Mouse (Mus musculus) embryonic fibroblast, embryonic 13.5 days (primary cell): Measurements from ENCODE around the gene Agap3. TPM values are rescaled to one million over a fixed set of nuclear protein-coding genes. Genes with fewer than 3 reads are reported as not detected.
A peak's percentile ranks its signal among the peaks of the same experiment; 100 is the strongest.

Experiments
- H3K27ac ChIP-seq: 2 replicates; pipeline ENCODE4 v1.5.1; 2012; ENCODE audit warnings: low read length, control low read depth, inconsistent platforms; ENCODE audit not compliant: insufficient read depth
- H3K4me1 ChIP-seq: 2 replicates; pipeline ENCODE4 v1.6.1; 2011; ENCODE audit warnings: low read length; ENCODE audit not compliant: control insufficient read depth, insufficient read depth
- H3K4me3 ChIP-seq: 2 replicates; pipeline ENCODE4 v1.5.1; 2011; ENCODE audit warnings: mild to moderate bottlenecking, control low read depth, low read length; ENCODE audit not compliant: insufficient read depth
- CTCF ChIP-seq: IDR thresholded peaks from 2 replicates; pipeline ENCODE4 v1.5.1; 2011; ENCODE audit warnings: mild to moderate bottlenecking, control low read depth, low read length, moderate library complexity, borderline replicate concordance; ENCODE audit not compliant: insufficient read depth
- POLR2A ChIP-seq: IDR thresholded peaks from 2 replicates; pipeline ENCODE4 v1.6.1; 2011; ENCODE audit warnings: low read depth, mild to moderate bottlenecking, control low read depth, low read length, moderate library complexity
- polyA plus RNA-seq: library from polyadenylated mRNA; stranded (reverse); fragments of >200 nt; gene quantifications from 2 replicates; pipeline ENCODE4 v1.2.4, GENCODE M21; 2011; ENCODE audit warnings: low read depth; ENCODE audit not compliant: missing spikeins, insufficient read length

Gene Agap3
- 31.2 and 38.7 TPM in 2 replicates for polyA plus RNA-seq

DNA sequence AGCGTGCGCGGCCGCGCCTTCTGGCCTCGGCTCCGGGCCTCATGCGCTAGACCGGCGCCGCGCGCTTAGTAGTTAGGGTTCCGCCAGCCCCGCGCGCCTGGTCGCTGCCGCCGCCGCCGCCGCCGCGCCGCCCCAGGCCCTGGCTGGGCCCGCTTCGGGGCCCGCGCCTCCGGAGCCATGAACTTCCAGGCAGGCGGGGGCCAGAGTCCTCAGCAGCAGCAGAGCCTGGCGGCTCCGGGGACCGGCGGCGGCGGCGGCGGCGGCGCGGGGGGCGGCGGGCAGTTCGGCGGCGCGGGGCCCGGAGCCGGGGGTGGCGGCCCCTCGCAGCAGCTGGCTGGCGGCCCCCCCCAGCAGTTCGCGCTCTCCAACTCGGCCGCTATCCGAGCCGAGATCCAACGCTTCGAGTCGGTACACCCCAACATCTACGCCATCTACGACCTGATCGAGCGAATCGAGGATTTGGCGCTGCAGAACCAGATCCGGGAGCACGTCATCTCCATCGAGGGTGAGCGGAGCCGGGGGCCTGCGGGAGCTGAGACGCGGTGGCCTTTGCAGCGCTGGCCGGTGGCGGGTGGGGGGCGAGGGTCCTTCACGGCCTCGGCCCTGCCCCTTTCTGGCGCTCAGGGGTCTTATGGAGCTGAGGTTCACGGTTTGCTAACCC, at the start of gene Agap3:
Gene Agap3 (plus strand): TSS at position 148 of the 661 bp plus-strand sequence.
- H3K4me1 ChIP-seq: peaks cover 11% of the 10 kb centered on the region
- peak within 1 kb of the TSS; percentile 48 for H3K27ac ChIP-seq
- TF ChIP-seq CTCF: no peak
- no peak for TF ChIP-seq POLR2A
- peak within 1 kb of the TSS; percentile 62 for H3K4me3 ChIP-seq

DNA sequence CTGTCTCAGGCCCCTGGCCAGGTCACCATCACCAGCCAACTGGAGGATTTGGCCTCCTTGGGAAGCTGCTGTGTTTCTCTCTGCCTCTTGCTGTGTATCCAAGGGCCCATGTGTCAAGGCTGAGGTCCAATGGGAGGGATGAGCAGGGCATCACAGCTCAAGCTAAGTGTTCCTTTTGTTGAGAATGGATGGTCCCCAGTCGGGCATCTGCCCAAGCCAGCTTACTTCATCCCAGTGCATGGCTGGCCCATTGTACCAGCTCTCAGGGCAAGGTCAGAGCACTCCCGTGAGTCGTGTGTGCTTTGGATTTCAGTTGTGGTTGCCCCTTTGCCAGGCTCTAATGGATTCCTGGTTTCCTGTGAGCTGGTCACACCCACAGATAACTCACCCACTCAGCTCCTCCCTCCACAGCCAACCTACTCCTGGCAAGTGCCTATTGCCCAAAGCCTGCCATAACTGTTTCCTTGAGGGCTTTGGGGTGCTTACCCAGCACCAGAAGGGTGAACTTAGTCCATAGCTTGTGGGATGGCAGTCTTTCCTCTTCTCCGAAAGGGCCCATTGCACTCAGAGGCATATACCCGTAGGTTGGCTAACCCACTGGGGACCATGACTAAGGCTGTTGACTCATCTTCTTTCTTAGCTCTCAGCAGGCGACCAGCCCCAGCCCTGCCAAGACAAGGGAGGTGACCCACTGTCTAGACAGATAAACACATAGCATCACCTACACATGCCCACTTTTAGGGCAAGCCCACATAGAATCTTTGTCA, 47.2 kb upstream of the Agap3 start:
- H3K4me1 ChIP-seq: no peaks in the 10 kb centered on the region; the same call in 1 of the 2 replicates
- H3K27ac ChIP-seq: peak overlapping the region; percentile 45; the same call in 1 of the 2 replicates
- H3K4me3 ChIP-seq: no peak overlapping the region
- no peak for TF ChIP-seq POLR2A
- TF ChIP-seq CTCF: no peak

DNA sequence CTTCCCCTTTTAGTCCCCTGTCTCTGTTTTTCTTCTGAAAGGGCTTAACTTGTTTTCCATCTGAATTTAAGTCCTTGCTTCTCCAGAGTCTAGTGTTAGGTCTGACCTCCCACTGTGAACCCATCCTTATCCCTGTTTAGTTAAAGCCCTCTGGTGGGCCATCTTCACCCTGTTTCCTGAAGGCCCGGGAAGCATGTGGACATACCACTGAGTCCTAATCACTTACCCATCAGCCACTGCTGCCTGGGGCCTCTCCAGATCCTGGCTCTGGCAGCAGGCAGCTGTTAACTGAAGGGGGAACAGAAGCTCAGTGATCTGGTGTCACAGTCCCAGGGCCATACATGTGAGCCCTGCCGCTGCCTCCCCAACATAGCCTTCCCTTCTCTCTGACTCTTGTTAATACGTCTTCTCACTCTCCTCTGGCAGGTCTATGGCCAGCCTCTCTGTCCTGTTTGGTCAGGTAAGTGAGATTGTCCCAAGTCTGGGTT, 46.5 kb upstream of the Agap3 start:
- Histone ChIP-seq H3K4me3 (no peak overlapping the region), H3K27ac (peak overlapping the region; percentile 45), H3K4me1 (no peaks in the 10 kb centered on the region; the same call in 1 of the 2 replicates)
- no peak for TF ChIP-seq POLR2A
- TF ChIP-seq CTCF: no peak

DNA sequence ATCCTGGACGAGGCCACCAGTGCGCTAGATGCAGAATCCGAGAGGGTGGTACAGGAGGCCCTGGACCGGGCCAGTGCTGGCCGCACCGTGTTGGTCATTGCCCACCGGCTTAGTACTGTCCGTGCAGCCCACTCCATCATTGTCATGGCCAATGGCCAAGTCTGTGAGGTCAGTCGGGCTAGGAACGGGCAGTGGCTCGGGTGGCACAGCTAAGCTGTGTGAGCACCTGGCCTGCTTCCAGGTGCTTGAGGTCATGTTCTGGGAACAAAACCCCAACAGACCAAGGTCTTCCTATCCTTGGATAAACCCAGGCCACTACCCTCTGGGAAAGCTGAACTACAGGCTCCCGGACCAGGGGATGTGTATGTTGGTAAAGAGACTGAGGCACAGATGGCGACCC, 43.3 kb upstream of the Agap3 start:
- TF ChIP-seq POLR2A (no peak), CTCF (no peak)

DNA sequence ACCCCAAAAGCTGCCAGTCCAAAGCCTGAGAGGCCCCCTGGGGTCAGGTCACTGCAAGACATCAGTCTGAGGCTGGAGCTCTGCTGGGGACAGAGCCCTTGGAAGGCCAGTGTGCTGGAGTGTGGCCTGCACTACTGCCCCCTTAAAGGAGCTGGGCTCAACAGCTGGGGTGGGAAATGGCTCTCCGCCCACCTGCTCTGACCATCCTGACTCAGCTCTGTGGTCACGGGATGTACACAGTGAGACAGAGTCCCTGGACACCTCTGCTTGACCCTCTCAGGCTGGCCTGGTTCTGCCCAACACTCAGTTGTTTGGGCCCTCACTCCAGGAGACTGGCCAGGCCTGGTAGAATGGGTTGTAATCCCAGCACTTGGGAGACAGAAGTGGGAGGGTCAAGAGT, 42.5 kb upstream of the Agap3 start:
- H3K27ac ChIP-seq: no peak overlapping the region
- no peaks in the 10 kb centered on the region; the same call in 1 of the 2 replicates for H3K4me1 ChIP-seq
- TF ChIP-seq POLR2A (no peak), CTCF (no peak)
- H3K4me3 ChIP-seq: no peak overlapping the region

More for the DNA sequence above, 43.3 kb upstream of the Agap3 start:
- Histone ChIP-seq H3K27ac (no peak overlapping the region), H3K4me1 (no peaks in the 10 kb centered on the region; the same call in 1 of the 2 replicates), H3K4me3 (no peak overlapping the region)

DNA sequence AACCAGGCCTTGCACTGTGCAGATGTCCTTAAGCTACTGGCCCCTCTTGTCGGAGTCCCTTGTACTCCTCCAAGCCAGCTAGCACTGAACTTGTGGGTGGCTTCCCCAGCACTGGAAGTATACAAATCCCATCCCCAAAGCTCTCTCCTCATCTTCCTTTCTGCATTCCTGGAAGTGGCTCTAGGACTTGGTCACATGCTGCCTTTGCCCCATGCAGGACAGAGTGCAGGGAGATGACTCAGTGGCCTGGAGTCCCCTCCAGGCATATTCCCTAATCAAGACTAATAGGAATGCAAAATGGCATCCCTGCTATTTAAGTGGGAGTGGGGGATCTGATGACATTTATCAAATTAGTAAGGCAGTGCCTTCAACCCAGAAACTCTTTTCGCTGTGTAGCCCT, 39.9 kb upstream of the Agap3 start:
- Histone ChIP-seq H3K4me3 (no peak overlapping the region), H3K27ac (no peak overlapping the region), H3K4me1 (no peaks in the 10 kb centered on the region)
- no peak for TF ChIP-seq CTCF
- TF ChIP-seq POLR2A: no peak

- no peak for TF ChIP-seq POLR2A
- TF ChIP-seq CTCF: no peak
- H3K4me3 ChIP-seq: no peak within 1 kb of the TSS
- no peaks in the 10 kb centered on the region for H3K4me1 ChIP-seq
- no peak within 1 kb of the TSS for H3K27ac ChIP-seq
Measured at GRCm38 (mm10) chr5:24413042-24413693, 38.8 kb upstream of the Agap3 start, which contains the start of gene Asic3. Asic3 (plus strand) TSS chr5:24413392.

DNA sequence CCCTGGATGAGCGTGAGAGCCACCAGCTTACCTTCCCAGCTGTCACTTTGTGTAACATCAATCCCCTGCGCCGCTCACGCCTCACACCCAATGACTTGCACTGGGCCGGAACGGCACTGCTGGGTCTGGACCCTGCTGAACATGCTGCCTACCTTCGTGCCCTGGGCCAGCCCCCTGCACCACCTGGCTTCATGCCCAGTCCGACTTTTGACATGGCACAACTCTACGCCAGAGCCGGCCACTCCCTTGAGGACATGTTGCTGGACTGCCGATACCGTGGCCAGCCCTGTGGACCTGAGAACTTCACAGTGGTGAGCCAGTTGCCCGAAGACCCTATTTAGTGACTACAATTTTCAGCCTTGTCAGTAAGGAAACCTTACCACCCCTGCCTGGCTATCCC, 38.0 kb upstream of the Agap3 start:
- TF ChIP-seq POLR2A (no peak), CTCF (no peak)
- H3K4me3 ChIP-seq: no peak overlapping the region
- H3K27ac ChIP-seq: no peak overlapping the region
- H3K4me1 ChIP-seq: no peaks in the 10 kb centered on the region

- no peak overlapping the region for H3K4me3 ChIP-seq
- TF ChIP-seq POLR2A: 0 out of 2 replicates have a peak, but pooled peaks have one; percentile 17
- no peak for TF ChIP-seq CTCF
- no peak overlapping the region for H3K27ac ChIP-seq
- H3K4me1 ChIP-seq: no peaks in the 10 kb centered on the region
Measured at GRCm38 (mm10) chr5:24416222-24416736, 35.7 kb upstream of the Agap3 start.
